Mouse (Mus musculus) forebrain, embryonic 12.5 days (tissue): ENCODE measurements around the gene Ctnnd2. TPM values are rescaled to one million over a fixed set of nuclear protein-coding genes. Genes with fewer than 3 reads are reported as not detected.

Experiments used
- ATAC-seq: fragments of 200-750 bp; cut with Nextera tagmentation; 2 replicates; pipeline ENCODE4 v1.8.0; 2017; ENCODE audit warnings: moderate TSS enrichment; ENCODE audit not compliant: low FRiP score
- H3K27ac ChIP-seq: fragments of 300-500 bp; sonication (generic); 2 replicates; pipeline ENCODE4 v1.5.1; 2016; ENCODE audit warnings: mild to moderate bottlenecking
- H3K27me3 ChIP-seq: fragments of 300-500 bp; sonication (generic); 2 replicates; pipeline ENCODE4 v1.6.1; 2016; ENCODE audit warnings: mild to moderate bottlenecking
- H3K36me3 ChIP-seq: fragments of 300-500 bp; sonication (generic); replicated peaks from 2 replicates; pipeline ENCODE4 v1.6.1; 2016; ENCODE audit warnings: mild to moderate bottlenecking
- H3K4me1 ChIP-seq: fragments of 300-500 bp; sonication (generic); 2 replicates; pipeline ENCODE4 v1.6.1; 2016
- H3K4me2 ChIP-seq: fragments of 300-500 bp; sonication (generic); 2 replicates; pipeline ENCODE4 v1.6.1; 2016; ENCODE audit warnings: mild to moderate bottlenecking, moderate library complexity
- H3K4me3 ChIP-seq: fragments of 300-500 bp; sonication (generic); replicated peaks from 2 replicates; pipeline ENCODE4 v1.5.1; 2016; ENCODE audit warnings: mild to moderate bottlenecking
- H3K9ac ChIP-seq: fragments of 300-500 bp; sonication (generic); 2 replicates; pipeline ENCODE4 v1.6.1; 2016; ENCODE audit warnings: mild to moderate bottlenecking
- H3K9me3 ChIP-seq: fragments of 300-500 bp; sonication (generic); 2 replicates; pipeline ENCODE4 v1.6.1; 2016
- WGBS: fragments of 180-500 bp; shearing (Covaris S2); methylation state at CpG from one replicate; pipeline ENCODE4 v1.1.7; 2016; 5-methylcytosine and 5-hydroxymethylcytosine counted together
- polyA plus RNA-seq: library from polyadenylated mRNA; unstranded; fragments of >200 nt; fragmentation: Nextera tagmentation; extraction: Ambion mirVana; gene quantifications from 2 replicates; pipeline ENCODE4 v1.2.1, GENCODE M21; 2016

Gene Ctnnd2
- polyA plus RNA-seq, 1 experiment from 2014 or later: 60.2 TPM

GRCm38 (mm10) chr15:30974991-30975775 is 802.8 kb downstream of the Ctnnd2 start:
- no peaks in the 10 kb centered on the region for H3K27me3 ChIP-seq
- 73% methylated on average over 16 of the region's 16 CpGs for WGBS
- H3K27ac ChIP-seq: no peak overlapping the region
- no peak overlapping the region for H3K4me3 ChIP-seq
- no peak overlapping the region for H3K4me2 ChIP-seq
- no peak for ATAC-seq
- no peak overlapping the region for H3K9ac ChIP-seq
- no peaks in the 10 kb centered on the region for H3K36me3 ChIP-seq
- no peaks in the 10 kb centered on the region for H3K4me1 ChIP-seq
- H3K9me3 ChIP-seq: no peaks in the 10 kb centered on the region

GRCm38 (mm10) chr15:30977166-30977740 is 804.9 kb downstream of the Ctnnd2 start:
- Histone ChIP-seq H3K4me2 (no peak overlapping the region), H3K36me3 (no peaks in the 10 kb centered on the region), H3K27me3 (no peaks in the 10 kb centered on the region), H3K9me3 (no peaks in the 10 kb centered on the region), H3K4me1 (no peaks in the 10 kb centered on the region), H3K27ac (no peak overlapping the region), H3K4me3 (no peak overlapping the region), H3K9ac (no peak overlapping the region)
- ATAC-seq: no peak
- 89% methylated on average over 11 of the region's 11 CpGs for WGBS

- Histone ChIP-seq H3K27me3 (no peaks in the 10 kb centered on the region), H3K27ac (no peak overlapping the region), H3K9me3 (no peaks in the 10 kb centered on the region), H3K4me1 (no peaks in the 10 kb centered on the region), H3K9ac (no peak overlapping the region), H3K4me2 (no peak overlapping the region), H3K36me3 (no peaks in the 10 kb centered on the region), H3K4me3 (no peak overlapping the region)
- no peak for ATAC-seq
- WGBS: 90% methylated on average over 2 of the region's 2 CpGs
These were observed 814.5 kb downstream of the Ctnnd2 start for GRCm38 (mm10) chr15:30986890-30987289.

GRCm38 (mm10) chr15:30990421-30991252 is 818.2 kb downstream of the Ctnnd2 start:
- no peak for ATAC-seq
- WGBS: 64% methylated on average over 15 of the region's 15 CpGs
- H3K27me3 ChIP-seq: no peaks in the 10 kb centered on the region
- H3K9me3 ChIP-seq: no peaks in the 10 kb centered on the region
- H3K36me3 ChIP-seq: no peaks in the 10 kb centered on the region
- no peak overlapping the region for H3K27ac ChIP-seq
- H3K9ac ChIP-seq: no peak overlapping the region
- H3K4me3 ChIP-seq: no peak overlapping the region
- H3K4me2 ChIP-seq: no peak overlapping the region
- no peaks in the 10 kb centered on the region for H3K4me1 ChIP-seq

DNA sequence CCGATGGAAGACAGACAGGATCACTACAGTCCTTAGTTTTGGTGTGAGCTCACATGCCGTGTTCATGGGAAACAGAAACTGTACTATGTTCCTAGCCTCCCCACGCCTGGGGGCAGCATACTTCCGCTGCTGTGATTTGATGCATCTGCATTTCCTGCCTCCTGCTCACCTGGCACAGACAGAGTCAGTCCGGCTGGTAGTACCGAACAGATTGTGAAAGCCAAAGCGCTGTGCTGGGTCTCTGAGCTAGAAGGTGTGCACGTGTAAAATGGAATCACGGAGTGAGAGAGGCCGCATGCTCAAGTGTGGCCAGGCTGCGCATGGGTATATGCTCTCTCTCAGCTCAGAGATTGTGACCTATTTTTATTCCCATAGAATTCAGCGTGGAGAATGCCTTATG is 820.0 kb downstream of the Ctnnd2 start:
- H3K4me2 ChIP-seq: no peak overlapping the region
- H3K4me1 ChIP-seq: no peaks in the 10 kb centered on the region
- no peak overlapping the region for H3K4me3 ChIP-seq
- H3K9ac ChIP-seq: no peak overlapping the region
- no peak overlapping the region for H3K27ac ChIP-seq
- H3K9me3 ChIP-seq: no peaks in the 10 kb centered on the region
- 93% methylated on average over 12 of the region's 12 CpGs for WGBS
- no peaks in the 10 kb centered on the region for H3K27me3 ChIP-seq
- no peaks in the 10 kb centered on the region for H3K36me3 ChIP-seq
- ATAC-seq: no peak

- no peaks in the 10 kb centered on the region for H3K4me1 ChIP-seq
- H3K9ac ChIP-seq: no peak overlapping the region
- no peak overlapping the region for H3K27ac ChIP-seq
- no peak overlapping the region for H3K4me2 ChIP-seq
- ATAC-seq: no peak
- no peak overlapping the region for H3K4me3 ChIP-seq
- H3K27me3 ChIP-seq: no peaks in the 10 kb centered on the region
- H3K36me3 ChIP-seq: no peaks in the 10 kb centered on the region
- H3K9me3 ChIP-seq: no peaks in the 10 kb centered on the region
- 93% methylated on average over 3 of the region's 3 CpGs for WGBS
These were observed 820.5 kb downstream of the Ctnnd2 start for GRCm38 (mm10) chr15:30992901-30993300.

- Histone ChIP-seq H3K4me2 (no peak overlapping the region), H3K27me3 (no peaks in the 10 kb centered on the region), H3K9me3 (no peaks in the 10 kb centered on the region), H3K36me3 (no peaks in the 10 kb centered on the region), H3K9ac (no peak overlapping the region), H3K27ac (no peak overlapping the region), H3K4me3 (no peak overlapping the region), H3K4me1 (no peaks in the 10 kb centered on the region)
- ATAC-seq: no peak
- 81% methylated on average over 3 of the region's 3 CpGs for WGBS
These were observed 823.0 kb downstream of the Ctnnd2 start for GRCm38 (mm10) chr15:30995346-30995745.

- H3K27ac ChIP-seq: no peak overlapping the region
These were observed 832.1 kb downstream of the Ctnnd2 start for GRCm38 (mm10) chr15:31004468-31004867.

DNA sequence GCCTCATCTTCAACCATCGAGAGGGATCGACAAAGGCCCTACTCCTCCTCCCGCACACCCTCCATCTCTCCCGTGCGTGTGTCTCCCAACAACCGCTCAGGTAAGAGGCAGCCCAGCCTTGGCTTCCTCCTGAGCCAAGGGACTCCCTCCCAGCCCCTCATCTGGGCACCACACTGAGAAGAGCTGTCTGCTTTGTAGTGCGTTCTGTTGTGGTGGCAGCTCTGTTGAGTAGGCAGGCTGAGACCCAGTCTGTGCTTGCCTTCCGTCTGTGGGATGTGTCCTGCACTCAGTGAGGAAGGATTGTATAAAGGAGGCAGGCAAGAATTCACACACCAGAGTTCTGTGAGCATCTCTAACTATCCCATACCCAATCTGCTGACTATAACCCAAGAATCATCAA is 832.6 kb downstream of the Ctnnd2 start:
- Histone ChIP-seq H3K4me1 (no peaks in the 10 kb centered on the region), H3K27me3 (no peaks in the 10 kb centered on the region), H3K9ac (no peak overlapping the region), H3K4me2 (no peak overlapping the region), H3K36me3 (peaks cover 11% of the 10 kb centered on the region), H3K27ac (no peak overlapping the region), H3K9me3 (no peaks in the 10 kb centered on the region), H3K4me3 (no peak overlapping the region)
- WGBS: 82% methylated on average over 8 of the region's 8 CpGs
- no peak for ATAC-seq

More at GRCm38 (mm10) chr15:31004468-31004867, 832.1 kb downstream of the Ctnnd2 start:
- H3K4me3 ChIP-seq: no peak overlapping the region
- no peaks in the 10 kb centered on the region for H3K9me3 ChIP-seq
- no peaks in the 10 kb centered on the region for H3K27me3 ChIP-seq
- no peak for ATAC-seq
- WGBS: 90% methylated on average over 5 of the region's 5 CpGs
- no peak overlapping the region for H3K9ac ChIP-seq
- H3K36me3 ChIP-seq: peaks cover 10% of the 10 kb centered on the region
- H3K4me1 ChIP-seq: no peaks in the 10 kb centered on the region
- no peak overlapping the region for H3K4me2 ChIP-seq

GRCm38 (mm10) chr15:31006050-31006824 is 833.8 kb downstream of the Ctnnd2 start:
- Histone ChIP-seq H3K27me3 (no peaks in the 10 kb centered on the region), H3K9me3 (no peaks in the 10 kb centered on the region), H3K4me1 (no peaks in the 10 kb centered on the region), H3K27ac (no peak overlapping the region), H3K9ac (no peak overlapping the region), H3K4me2 (no peak overlapping the region), H3K4me3 (no peak overlapping the region), H3K36me3 (peaks cover 11% of the 10 kb centered on the region)
- ATAC-seq: no peak
- WGBS: 80% methylated on average over 8 of the region's 8 CpGs

DNA sequence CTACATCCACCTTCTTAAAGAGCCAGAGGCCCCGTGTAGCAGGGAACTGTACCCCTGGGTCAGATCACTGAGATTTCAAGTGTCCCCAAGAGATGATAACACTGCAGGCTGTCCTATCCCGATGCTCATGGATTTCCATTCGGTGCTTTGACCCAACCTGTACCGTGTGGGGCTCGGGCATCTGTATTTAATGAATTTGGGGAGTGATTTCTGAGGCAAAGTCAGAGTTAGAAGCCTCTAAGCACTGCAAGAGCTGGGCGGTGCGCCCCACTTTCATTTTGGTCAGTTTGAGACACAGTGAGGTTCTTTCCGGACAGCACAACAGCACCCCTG is 834.4 kb downstream of the Ctnnd2 start:
- no peak for ATAC-seq
- 94% methylated on average over 8 of the region's 8 CpGs for WGBS

DNA sequence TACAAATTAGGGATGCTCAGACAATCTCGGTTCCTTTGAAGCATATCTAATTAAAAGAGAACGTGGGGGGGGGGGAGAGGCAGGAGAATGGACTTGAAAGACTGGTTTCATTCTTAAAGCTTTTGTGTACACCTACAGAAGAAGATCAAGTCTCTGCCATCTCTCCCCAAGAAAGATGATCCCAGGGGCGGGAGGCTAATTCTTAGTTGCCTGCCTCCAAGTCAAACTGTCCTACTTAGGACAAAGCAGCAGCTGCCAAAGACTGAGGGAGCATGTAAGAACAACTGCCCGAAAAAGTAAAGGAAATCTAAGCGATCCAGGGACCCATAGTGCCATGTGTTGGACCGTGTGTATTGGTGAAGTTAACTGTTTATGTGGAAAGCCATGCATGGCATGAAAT is 836.2 kb downstream of the Ctnnd2 start:
- 70% methylated on average over 6 of the region's 6 CpGs for WGBS
- Histone ChIP-seq H3K36me3 (peaks cover 11% of the 10 kb centered on the region), H3K27ac (no peak overlapping the region), H3K4me3 (no peak overlapping the region), H3K27me3 (no peaks in the 10 kb centered on the region), H3K4me2 (no peak overlapping the region), H3K9ac (no peak overlapping the region), H3K4me1 (no peaks in the 10 kb centered on the region), H3K9me3 (no peaks in the 10 kb centered on the region)
- no peak for ATAC-seq

More for the DNA sequence above, 834.4 kb downstream of the Ctnnd2 start:
- H3K9ac ChIP-seq: no peak overlapping the region
- H3K4me2 ChIP-seq: no peak overlapping the region
- peaks cover 11% of the 10 kb centered on the region for H3K36me3 ChIP-seq
- no peaks in the 10 kb centered on the region for H3K27me3 ChIP-seq
- no peak overlapping the region for H3K4me3 ChIP-seq
- no peak overlapping the region for H3K27ac ChIP-seq
- H3K9me3 ChIP-seq: no peaks in the 10 kb centered on the region
- H3K4me1 ChIP-seq: no peaks in the 10 kb centered on the region
